27 mouse cellular contexts compared by ENCODE assay signal in the genomic region with DNA sequence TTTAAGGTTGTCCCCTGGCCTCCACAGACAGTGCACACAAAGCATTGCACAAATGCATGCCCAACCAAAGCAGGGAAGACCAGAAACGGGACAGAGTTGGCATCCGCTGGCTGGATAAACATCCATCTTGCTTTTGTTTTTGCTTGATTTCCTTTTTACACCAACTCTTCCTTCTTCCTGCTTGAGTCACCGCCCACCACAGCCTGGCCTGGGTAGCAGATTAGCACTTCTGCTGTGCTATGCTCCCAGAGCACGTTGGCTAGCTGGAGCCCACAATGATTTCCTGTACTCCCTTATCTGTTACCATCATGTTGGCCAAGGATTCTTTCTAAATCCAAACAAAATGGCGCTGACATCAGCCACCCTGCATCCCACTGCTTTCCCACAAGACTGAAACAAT. TPM values are rescaled to one million over a fixed set of nuclear protein-coding genes. Genes with fewer than 3 reads are reported as not detected.
DNase-seq lines count a peak whose midpoint lies in the region; ATAC-seq and TF ChIP-seq lines count a peak whose summit lies in the region.
"Had no signal": no experiment of that assay in that cellular context is flagged by ENCODE, and none has a peak within 500 bp of the region (broad histone marks: within the 10 kb centered on the region; RNA-seq: fewer than 3 reads in every experiment).

No protein-coding gene starts in this region.

- H3K9me3 ChIP-seq in lung, postnatal 0 days (ENCODE audit: low read length): no peaks in the 10 kb centered on the region
- 0 out of 2 replicates have a peak, but pooled peaks cover 10% of the 10 kb centered on the region for H3K9me3 ChIP-seq in megakaryocyte, embryonic 14.5 days
- H3K9me3 ChIP-seq: embryonic facial prominence, embryonic 12.5 days; embryonic facial prominence, embryonic 15.5 days; heart, embryonic 15.5 days had no signal

- H3K4me1 ChIP-seq in lung, postnatal 0 days (ENCODE audit: insufficient read depth, low read depth, low read length): no peaks in the 10 kb centered on the region
- peaks cover 13% of the 10 kb centered on the region for H3K4me1 ChIP-seq in megakaryocyte, embryonic 14.5 days
- H3K4me1 ChIP-seq: embryonic facial prominence, embryonic 12.5 days; embryonic facial prominence, embryonic 15.5 days; heart, embryonic 12.5 days; heart, embryonic 15.5 days had no signal

- H3K4me2 ChIP-seq in lung, postnatal 0 days (replicated peaks; ENCODE audit: low read depth, low read length): no peak overlapping the region
- H3K4me2 ChIP-seq: embryonic facial prominence, embryonic 12.5 days; embryonic facial prominence, embryonic 15.5 days; heart, embryonic 12.5 days; heart, embryonic 15.5 days; hindbrain, embryonic 14.5 days had no signal

- H3K4me3 ChIP-seq in lung, postnatal 0 days (ENCODE audit: low read depth, low read length): no peak overlapping the region
- peak overlapping the region; percentile 59 for H3K4me3 ChIP-seq in megakaryocyte, embryonic 14.5 days (replicated peaks)
- H3K4me3 ChIP-seq: embryonic facial prominence, embryonic 12.5 days; embryonic facial prominence, embryonic 15.5 days; gastrocnemius, adult 2 months; heart, embryonic 12.5 days; heart, embryonic 15.5 days had no signal

- no peaks in the 10 kb centered on the region for H3K27me3 ChIP-seq in lung, postnatal 0 days (replicated peaks; ENCODE audit: insufficient read depth, low read length)
- H3K27me3 ChIP-seq in megakaryocyte, embryonic 14.5 days (replicated peaks): no peaks in the 10 kb centered on the region
- H3K27me3 ChIP-seq: embryonic facial prominence, embryonic 12.5 days; embryonic facial prominence, embryonic 15.5 days; heart, embryonic 12.5 days; heart, embryonic 15.5 days had no signal

- 58% methylated on average over 5 of the region's 5 CpGs for WGBS in lung, postnatal 0 days

- ATAC-seq in lung, postnatal 0 days: peak; percentile 56; the same call in 1 of the 2 replicates
- no peak for ATAC-seq in megakaryocyte, adult 5-6 weeks (ENCODE audit: poor library complexity, severe bottlenecking)
- ATAC-seq: activated CD4-positive, CD25-positive, alpha-beta regulatory T cell, adult 4 months; CD4-positive, CD25-positive, alpha-beta regulatory T cell, adult 4 months; forebrain, embryonic 14.5 days; forebrain, postnatal 0 days; hindbrain, postnatal 0 days; inflammation-experienced regulatory T-cells, adult 6 months had no signal

- 0 out of 2 replicates have a peak, but pooled peaks have one; percentile 6 for TF ChIP-seq EP300 in lung, postnatal 0 days (IDR thresholded peaks at IDR 0.05)

- no peak overlapping the region for H3K27ac ChIP-seq in lung, postnatal 0 days (ENCODE audit: low read length)
- H3K27ac ChIP-seq: embryonic facial prominence, embryonic 12.5 days; embryonic facial prominence, embryonic 15.5 days; gastrocnemius, adult 2 months; heart, embryonic 15.5 days; hindbrain, embryonic 14.5 days; hindbrain, postnatal 0 days had no signal

- H3K36me3 ChIP-seq in lung, postnatal 0 days (ENCODE audit: insufficient read depth, low read length): no peaks in the 10 kb centered on the region
- H3K36me3 ChIP-seq in megakaryocyte, embryonic 14.5 days (replicated peaks; ENCODE audit: low read length): no peaks in the 10 kb centered on the region
- H3K36me3 ChIP-seq: embryonic facial prominence, embryonic 12.5 days; embryonic facial prominence, embryonic 15.5 days; heart, embryonic 12.5 days; heart, embryonic 15.5 days had no signal

- H3K9ac ChIP-seq in lung, postnatal 0 days (replicated peaks; ENCODE audit: low read depth): no peak overlapping the region
- H3K9ac ChIP-seq: embryonic facial prominence, embryonic 12.5 days; embryonic facial prominence, embryonic 15.5 days; forebrain, postnatal 0 days; heart, embryonic 12.5 days; heart, embryonic 15.5 days; hindbrain, embryonic 14.5 days had no signal

- DNase-seq in lung, postnatal 0 days (ENCODE audit: low spot score): peak; percentile 6
- DNase-seq in lung, postnatal 14 days: no peak
- peak; percentile 17 to 63 for DNase-seq in lung, postnatal 4 days
- DNase-seq in thymus, postnatal 14 days: no peak
- DNase-seq: adrenal gland, adult 8-10 months; adrenal gland, postnatal 25 days; cerebellum, adult 11-12 months; cerebellum, adult 8-10 months; cerebellum, postnatal 10 days; forebrain, postnatal 0 days; gastrocnemius, adult 2 months; gastrocnemius, postnatal 14 days; heart, adult 18-20 months; heart, postnatal 10 days; heart, postnatal 4 days had no signal

- TF ChIP-seq CTCF in lung, postnatal 0 days (IDR thresholded peaks at IDR 0.05): no peak

RNA-seq across cellular contexts. Expression of a gene that starts 36.2 kb away (rescaled TPM):
- 1.2 and 1.4 TPM in 2 replicates for polyA plus RNA-seq in lung, postnatal 0 days (2015; fragmentation: Nextera tagmentation; extraction: Ambion mirVana)
- polyA plus RNA-seq in megakaryocyte, embryonic 14.5 days (2012; ENCODE audit: insufficient read depth, low replicate concordance): not detected in 2 replicates
- not detected in 2 replicates for total RNA-seq in megakaryocyte, adult 5-6 weeks (2015)
- total RNA-seq in megakaryocyte, adult 5-6 weeks (2017): 0.04 TPM in 1 of 2 replicates, not detected in the other
- total RNA-seq: adrenal gland, postnatal 25 days; gastrocnemius, adult 2 months; heart, adult 18-20 months; heart, postnatal 10 days; heart, postnatal 4 days had no signal
- polyA plus RNA-seq: activated CD4-positive, CD25-positive, alpha-beta regulatory T cell, adult 4 months; CD4-positive, CD25-positive, alpha-beta regulatory T cell, adult 4 months; heart, embryonic 15.5 days; inflammation-experienced regulatory T-cells, adult 6 months had no signal

Comparison
In these comparisons a context has a peak if more than half of its experiments do, and no peak if none do; other contexts are left out.
1. DNase-seq: peak in lung, postnatal 0 days (single experiment) and lung, postnatal 4 days (2 of 2); none in lung, postnatal 14 days (single experiment) and thymus, postnatal 14 days (single experiment).